Mouse (Mus musculus) midbrain, embryonic 11.5 days (tissue): ENCODE measurements around the gene Fam114a2. TPM values are rescaled to one million over a fixed set of nuclear protein-coding genes. Genes with fewer than 3 reads are reported as not detected.

ENCODE experiments used
- ATAC-seq: fragments of 200-750 bp; cut with Nextera tagmentation; 2 replicates; pipeline ENCODE4 v1.8.0; 2017; ENCODE audit warnings: moderate TSS enrichment, moderate library complexity; ENCODE audit not compliant: low FRiP score
- DNase-seq: peaks from one replicate; pipeline ENCODE4 v3.0.0; 2015; ENCODE audit warnings: low spot score; ENCODE audit errors: missing footprints
- H3K27ac ChIP-seq: fragments of 300-500 bp; sonication (generic); 2 replicates; pipeline ENCODE4 v1.5.1; 2014; ENCODE audit warnings: low read depth, low read length
- H3K27me3 ChIP-seq: fragments of 300-500 bp; sonication (generic); 2 replicates; pipeline ENCODE4 v1.6.1; 2014; ENCODE audit warnings: mild to moderate bottlenecking, low read length, moderate library complexity, mixed read lengths; ENCODE audit not compliant: control insufficient read depth, insufficient read depth
- H3K36me3 ChIP-seq: fragments of 300-500 bp; sonication (generic); 2 replicates; pipeline ENCODE4 v1.6.1; 2014; ENCODE audit warnings: mild to moderate bottlenecking, low read length, moderate library complexity, mixed read lengths; ENCODE audit not compliant: control insufficient read depth, insufficient read depth
- H3K4me1 ChIP-seq: fragments of 300-500 bp; sonication (generic); 2 replicates; pipeline ENCODE4 v1.6.1; 2014; ENCODE audit warnings: low read length; ENCODE audit not compliant: control insufficient read depth, insufficient read depth
- H3K4me2 ChIP-seq: fragments of 300-500 bp; sonication (generic); 2 replicates; pipeline ENCODE4 v1.6.1; 2014; ENCODE audit warnings: mild to moderate bottlenecking, moderate library complexity
- H3K4me3 ChIP-seq: fragments of 300-500 bp; sonication (generic); 2 replicates; pipeline ENCODE4 v1.5.1; 2014; ENCODE audit warnings: low read depth, low read length
- H3K9ac ChIP-seq: fragments of 300-500 bp; sonication (generic); 2 replicates; pipeline ENCODE4 v1.6.1; 2014; ENCODE audit warnings: low read length
- H3K9me3 ChIP-seq: fragments of 300-500 bp; sonication (generic); 2 replicates; pipeline ENCODE4 v1.6.1; 2016; ENCODE audit warnings: low read length; ENCODE audit not compliant: control insufficient read depth
- WGBS: fragments of 180-500 bp; shearing (Covaris S2); extraction: QIAGEN DNeasy Blood & Tissue Kit; methylation state at CpG from one replicate; pipeline ENCODE4 v1.1.7; 2014; 5-methylcytosine and 5-hydroxymethylcytosine counted together
- polyA plus RNA-seq: library from polyadenylated mRNA; unstranded; fragments of >200 nt; fragmentation: Nextera tagmentation; extraction: Ambion mirVana; gene quantifications from 2 replicates; pipeline ENCODE4 v1.2.1, GENCODE M21; 2014

Gene Fam114a2
- polyA plus RNA-seq, 1 experiment from 2014 or later: 56.4 TPM

DNA sequence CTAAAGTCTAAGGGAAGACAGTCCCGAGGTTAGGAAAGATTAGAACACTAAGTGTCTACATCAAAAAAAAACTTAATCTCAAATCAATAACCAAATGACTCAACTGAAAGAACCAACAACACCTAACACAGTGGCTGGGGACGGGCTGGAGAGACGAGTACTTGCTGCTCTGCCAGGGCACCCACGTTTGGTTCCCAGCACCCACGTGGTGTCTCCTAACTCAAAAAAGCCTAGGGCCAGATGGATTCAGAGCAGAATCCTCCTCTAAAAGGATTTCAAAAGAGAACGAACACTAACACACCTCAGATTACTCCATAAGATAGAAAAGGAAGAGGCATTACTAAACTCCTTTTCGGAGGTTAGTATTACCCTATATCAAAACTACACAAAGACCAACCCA lies 47.4 kb downstream of the Fam114a2 start:
- Histone ChIP-seq H3K9me3 (no peaks in the 10 kb centered on the region; the same call in 1 of the 2 replicates), H3K4me2 (no peak overlapping the region), H3K36me3 (no peaks in the 10 kb centered on the region), H3K27me3 (no peaks in the 10 kb centered on the region), H3K9ac (no peak overlapping the region), H3K4me3 (no peak overlapping the region), H3K27ac (no peak overlapping the region), H3K4me1 (no peaks in the 10 kb centered on the region; the same call in 1 of the 2 replicates)
- WGBS: 80% methylated on average over 7 of the region's 7 CpGs
- no peak for DNase-seq
- no peak for ATAC-seq

- WGBS: 53% methylated on average over 6 of the region's 6 CpGs
- Histone ChIP-seq H3K4me1 (no peaks in the 10 kb centered on the region; the same call in 1 of the 2 replicates), H3K9ac (no peak overlapping the region), H3K27ac (no peak overlapping the region), H3K4me2 (no peak overlapping the region), H3K9me3 (no peaks in the 10 kb centered on the region; the same call in 1 of the 2 replicates), H3K4me3 (no peak overlapping the region), H3K27me3 (no peaks in the 10 kb centered on the region), H3K36me3 (no peaks in the 10 kb centered on the region)
- no peak for DNase-seq
- no peak for ATAC-seq
Observed at GRCm38 (mm10) chr11:57470056-57470455, 48.4 kb downstream of the Fam114a2 start.

DNA sequence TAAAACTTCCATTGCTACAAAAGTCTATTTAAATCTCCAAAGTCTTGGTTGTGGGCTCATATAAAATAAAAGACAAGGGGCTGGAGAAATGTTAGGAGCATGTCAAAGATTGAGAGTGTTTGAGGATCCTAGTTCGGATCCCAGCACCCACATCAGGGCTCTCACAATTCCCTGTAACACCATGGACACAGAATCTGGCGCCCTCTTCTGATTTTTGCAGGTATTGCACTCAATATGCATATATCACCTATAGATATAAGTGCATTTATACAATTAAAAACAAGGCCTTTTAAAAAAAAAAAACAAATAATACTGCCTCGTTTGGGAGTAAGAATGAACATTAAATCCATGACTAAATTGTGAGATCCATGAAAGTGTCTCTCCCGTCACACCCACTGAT lies 49.7 kb downstream of the Fam114a2 start:
- no peak for DNase-seq
- ATAC-seq: no peak
- WGBS: 76% methylated on average over 4 of the region's 4 CpGs

GRCm38 (mm10) chr11:57467159-57468110 lies 51.0 kb downstream of the Fam114a2 start:
- no peak overlapping the region for H3K27ac ChIP-seq
- H3K36me3 ChIP-seq: no peaks in the 10 kb centered on the region
- H3K4me3 ChIP-seq: no peak overlapping the region
- ATAC-seq (peak; percentile 69; the same call in 1 of the 2 replicates), DNase-seq (peak; percentile 98)
- no peaks in the 10 kb centered on the region for H3K27me3 ChIP-seq
- WGBS: 59% methylated on average over 23 of the region's 23 CpGs
- 0 out of 2 replicates have a peak overlapping the region, but pooled peaks have one; percentile 9 for H3K4me2 ChIP-seq
- no peaks in the 10 kb centered on the region for H3K4me1 ChIP-seq
- H3K9ac ChIP-seq: no peak overlapping the region
- no peaks in the 10 kb centered on the region; the same call in 1 of the 2 replicates for H3K9me3 ChIP-seq

More for the DNA sequence above, 49.7 kb downstream of the Fam114a2 start:
- no peaks in the 10 kb centered on the region for H3K4me1 ChIP-seq
- no peaks in the 10 kb centered on the region for H3K36me3 ChIP-seq
- no peak overlapping the region for H3K27ac ChIP-seq
- H3K4me3 ChIP-seq: no peak overlapping the region
- H3K9ac ChIP-seq: no peak overlapping the region
- H3K9me3 ChIP-seq: no peaks in the 10 kb centered on the region; the same call in 1 of the 2 replicates
- no peaks in the 10 kb centered on the region for H3K27me3 ChIP-seq
- no peak overlapping the region for H3K4me2 ChIP-seq

- no peaks in the 10 kb centered on the region for H3K4me1 ChIP-seq
- no peak overlapping the region for H3K27ac ChIP-seq
- WGBS: 87% methylated on average over 3 of the region's 3 CpGs
- H3K4me3 ChIP-seq: no peak overlapping the region
- DNase-seq (no peak), ATAC-seq (no peak)
- H3K9me3 ChIP-seq: no peaks in the 10 kb centered on the region; the same call in 1 of the 2 replicates
- H3K4me2 ChIP-seq: no peak overlapping the region
- H3K36me3 ChIP-seq: no peaks in the 10 kb centered on the region
- H3K9ac ChIP-seq: no peak overlapping the region
- no peaks in the 10 kb centered on the region for H3K27me3 ChIP-seq
Observed at GRCm38 (mm10) chr11:57465844-57466243, 52.6 kb downstream of the Fam114a2 start.

DNA sequence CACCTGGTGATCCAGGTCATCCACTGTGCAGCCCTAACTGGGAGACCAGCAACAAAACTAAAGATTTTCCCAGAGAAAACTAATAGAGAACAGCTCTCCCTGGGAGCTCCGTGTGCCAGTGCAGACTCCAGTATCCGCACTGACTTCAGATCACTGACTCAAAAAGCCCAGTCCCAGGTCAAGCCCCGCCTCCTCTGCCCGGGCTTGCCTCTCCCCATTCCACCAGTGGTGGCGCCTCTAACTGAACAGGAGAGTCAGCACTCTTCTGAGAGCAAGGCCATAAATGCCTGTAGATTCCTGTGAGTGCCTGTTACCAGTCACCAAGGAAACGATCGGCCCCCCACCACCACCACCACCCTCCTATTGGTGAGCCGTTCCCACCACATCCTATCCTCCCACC lies 53.4 kb downstream of the Fam114a2 start:
- ATAC-seq: 0 out of 2 replicates have a peak, but pooled peaks have one; percentile 14
- WGBS: 46% methylated on average over 8 of the region's 8 CpGs
- no peak overlapping the region for H3K4me2 ChIP-seq
- H3K9me3 ChIP-seq: no peaks in the 10 kb centered on the region; the same call in 1 of the 2 replicates
- no peak overlapping the region for H3K9ac ChIP-seq
- no peak overlapping the region for H3K4me3 ChIP-seq
- no peak overlapping the region for H3K27ac ChIP-seq
- no peaks in the 10 kb centered on the region for H3K4me1 ChIP-seq
- H3K27me3 ChIP-seq: no peaks in the 10 kb centered on the region
- no peak for DNase-seq
- no peaks in the 10 kb centered on the region for H3K36me3 ChIP-seq

DNA sequence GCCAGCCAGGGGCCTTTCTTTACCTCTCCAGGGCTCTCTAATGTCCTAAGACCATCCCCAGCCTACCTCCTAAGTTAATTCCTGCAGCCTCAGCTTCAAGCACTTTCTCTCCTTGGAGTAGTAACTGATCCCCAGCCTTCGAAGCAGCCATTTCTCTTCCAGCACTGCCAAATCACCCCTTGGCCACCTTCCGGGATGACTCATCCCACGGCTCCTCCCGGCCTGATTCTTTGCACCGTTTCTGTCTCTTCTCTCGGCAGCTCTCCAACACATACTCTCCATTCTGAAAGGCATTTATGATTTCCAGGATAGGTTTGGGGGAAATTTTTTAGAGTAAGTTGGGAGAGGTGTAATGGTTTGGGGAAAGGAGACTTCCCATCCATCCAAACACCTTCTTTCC lies 58.7 kb downstream of the Fam114a2 start:
- Histone ChIP-seq H3K4me2 (no peak overlapping the region), H3K36me3 (no peaks in the 10 kb centered on the region), H3K9ac (no peak overlapping the region), H3K27me3 (no peaks in the 10 kb centered on the region), H3K27ac (no peak overlapping the region), H3K4me3 (no peak overlapping the region), H3K9me3 (no peaks in the 10 kb centered on the region), H3K4me1 (no peaks in the 10 kb centered on the region)
- WGBS: 81% methylated on average over 6 of the region's 6 CpGs
- ATAC-seq (no peak), DNase-seq (peak; percentile 37)

GRCm38 (mm10) chr11:57454421-57454820 lies 64.0 kb downstream of the Fam114a2 start:
- no peaks in the 10 kb centered on the region for H3K27me3 ChIP-seq
- DNase-seq: no peak
- no peak overlapping the region for H3K4me2 ChIP-seq
- H3K4me1 ChIP-seq: no peaks in the 10 kb centered on the region
- H3K4me3 ChIP-seq: no peak overlapping the region
- no peaks in the 10 kb centered on the region for H3K9me3 ChIP-seq
- no peaks in the 10 kb centered on the region for H3K36me3 ChIP-seq
- WGBS: 68% methylated on average over 5 of the region's 5 CpGs
- ATAC-seq: no peak
- H3K27ac ChIP-seq: no peak overlapping the region
- no peak overlapping the region for H3K9ac ChIP-seq

DNA sequence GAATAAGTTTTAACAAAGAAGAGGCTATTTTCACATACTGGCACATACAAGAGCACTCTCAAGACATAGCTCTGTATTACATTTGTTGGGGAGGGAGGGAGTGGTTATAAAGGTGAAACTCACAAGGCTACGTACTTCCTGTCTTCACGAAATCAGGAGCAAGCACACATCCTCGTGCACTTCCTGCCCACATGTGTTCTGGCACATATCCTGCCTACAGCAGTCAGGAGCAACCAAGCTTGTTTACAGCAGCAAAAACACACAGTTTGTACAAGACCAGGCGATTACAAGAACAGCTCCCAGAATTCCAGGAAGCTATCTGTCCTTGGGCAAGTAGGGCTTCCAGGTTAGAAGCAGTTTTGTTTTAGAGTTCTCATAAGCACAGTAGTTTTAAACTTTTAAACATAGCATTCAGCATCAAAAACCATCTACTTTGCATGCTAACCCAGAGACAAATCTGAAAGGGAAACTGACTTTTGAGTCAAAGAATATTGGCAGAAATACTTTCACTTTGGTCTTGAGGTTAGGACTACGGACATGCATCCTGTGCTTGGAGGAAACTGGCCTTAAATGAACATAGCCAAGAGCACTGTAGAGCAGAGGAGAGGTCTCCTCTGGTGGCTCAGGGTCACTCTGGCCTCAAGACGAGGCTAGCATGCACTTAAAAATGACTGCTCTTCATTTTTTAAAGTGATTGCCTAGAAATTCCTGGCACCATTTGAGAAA lies 73.0 kb downstream of the Fam114a2 start:
- H3K27me3 ChIP-seq: no peaks in the 10 kb centered on the region
- DNase-seq: peak; percentile 56
- no peaks in the 10 kb centered on the region for H3K36me3 ChIP-seq
- H3K9ac ChIP-seq: no peak overlapping the region
- no peaks in the 10 kb centered on the region for H3K4me1 ChIP-seq
- ATAC-seq: no peak
- 83% methylated on average over 6 of the region's 6 CpGs for WGBS
- no peak overlapping the region for H3K4me3 ChIP-seq
- H3K4me2 ChIP-seq: no peak overlapping the region
- no peak overlapping the region for H3K27ac ChIP-seq
- H3K9me3 ChIP-seq: no peaks in the 10 kb centered on the region
